Mouse (Mus musculus) A20 (cell line): ENCODE data around the gene Anks1b.

ENCODE experiments used
- DNase-seq: peaks from one replicate; pipeline ENCODE4 v3.0.0-alpha.2; 2011; ENCODE audit warnings: low read depth, low spot score

The Anks1b gene

GRCm38 (mm10) chr10:90169941-90170580 is 296.8 kb downstream of the Anks1b start:
- DNase-seq = no peak

- no peak for DNase-seq
Observed at GRCm38 (mm10) chr10:90190366-90190765, 317.1 kb downstream of the Anks1b start.

- DNase-seq = no peak
Observed at GRCm38 (mm10) chr10:90196936-90197335, 323.6 kb downstream of the Anks1b start.

GRCm38 (mm10) chr10:90210044-90210443 is 336.7 kb downstream of the Anks1b start:
- DNase-seq = no peak

GRCm38 (mm10) chr10:90220470-90220869 is 347.2 kb downstream of the Anks1b start:
- DNase-seq = no peak

- DNase-seq = no peak
Observed at GRCm38 (mm10) chr10:90222793-90223495, 349.6 kb downstream of the Anks1b start.

- DNase-seq = no peak
Observed at GRCm38 (mm10) chr10:90235273-90235672, 362.0 kb downstream of the Anks1b start.

GRCm38 (mm10) chr10:90237290-90237689 is 364.0 kb downstream of the Anks1b start:
- no peak for DNase-seq

- no peak for DNase-seq
Observed at GRCm38 (mm10) chr10:90258944-90259714, 385.8 kb downstream of the Anks1b start.

- no peak for DNase-seq
Observed at GRCm38 (mm10) chr10:90271321-90271720, 398.0 kb downstream of the Anks1b start.

- DNase-seq = no peak
Observed at GRCm38 (mm10) chr10:90273311-90273710, 400.0 kb downstream of the Anks1b start.

- DNase-seq = no peak
Observed at GRCm38 (mm10) chr10:90286589-90286988, 413.3 kb downstream of the Anks1b start.

- DNase-seq = no peak
Observed at GRCm38 (mm10) chr10:90303249-90303648, 429.9 kb downstream of the Anks1b start.

GRCm38 (mm10) chr10:90306156-90306555 is 432.8 kb downstream of the Anks1b start:
- DNase-seq = no peak

GRCm38 (mm10) chr10:90307931-90308555 is 434.7 kb downstream of the Anks1b start:
- DNase-seq = no peak

GRCm38 (mm10) chr10:90329781-90330180 is 456.5 kb downstream of the Anks1b start:
- DNase-seq = no peak

GRCm38 (mm10) chr10:90345394-90345793 is 472.1 kb downstream of the Anks1b start:
- no peak for DNase-seq

GRCm38 (mm10) chr10:90356258-90356657 is 482.9 kb downstream of the Anks1b start:
- no peak for DNase-seq

- no peak for DNase-seq
Observed at GRCm38 (mm10) chr10:90357169-90357907, 484.0 kb downstream of the Anks1b start.

- no peak for DNase-seq
Observed at GRCm38 (mm10) chr10:90369015-90369414, 495.7 kb downstream of the Anks1b start.

- DNase-seq = no peak
Observed at GRCm38 (mm10) chr10:90370751-90371150, 497.4 kb downstream of the Anks1b start.
